Mouse (Mus musculus): ENCODE data around the gene Gm21970.

GRCm38 (mm10) chr16:91363483-91363882 is 28.0 kb upstream of the Gm21970 start:
- TF ChIP-seq CTCF (IDR thresholded peaks at IDR 0.05; ENCODE audit: control insufficient read depth, insufficient read depth, insufficient replicate concordance, low read depth, low read length) (no peak), POLR2A (IDR thresholded peaks at IDR 0.05; ENCODE audit: control insufficient read depth, low read depth, low read length) (no peak)
